Mouse (Mus musculus): ENCODE measurements around the gene Gm8251.
"Not testable (repeated sequence)": the region's sequence is repeated elsewhere in the genome, so short reads cannot be mapped to it uniquely, and the experiment has no call there.

The Gm8251 gene

DNA sequence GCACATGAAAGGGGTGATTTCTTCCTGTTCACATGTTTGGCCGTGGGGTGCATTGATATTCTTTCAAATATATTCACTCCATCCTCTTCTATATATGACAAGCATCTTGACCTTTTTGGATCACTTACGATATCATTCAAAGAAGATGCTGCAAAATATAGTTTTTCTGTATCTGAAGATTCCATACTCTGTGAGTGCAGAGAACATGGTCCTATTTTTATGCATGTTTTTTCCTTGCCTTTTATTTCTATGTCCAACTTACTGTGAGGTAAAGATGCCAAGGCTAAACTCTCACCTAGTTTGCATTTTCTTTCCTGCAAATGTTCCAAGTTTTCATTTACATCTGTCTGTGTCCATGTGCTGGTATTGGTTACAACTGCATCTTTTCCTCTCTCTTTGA lies at the start of gene Gm8251:
Gm8251 (minus strand) TSS at position 101 of the 400 bp plus-strand sequence.
- DNase-seq (ENCODE audit: low spot score in 2 of 2), result no peak

DNA sequence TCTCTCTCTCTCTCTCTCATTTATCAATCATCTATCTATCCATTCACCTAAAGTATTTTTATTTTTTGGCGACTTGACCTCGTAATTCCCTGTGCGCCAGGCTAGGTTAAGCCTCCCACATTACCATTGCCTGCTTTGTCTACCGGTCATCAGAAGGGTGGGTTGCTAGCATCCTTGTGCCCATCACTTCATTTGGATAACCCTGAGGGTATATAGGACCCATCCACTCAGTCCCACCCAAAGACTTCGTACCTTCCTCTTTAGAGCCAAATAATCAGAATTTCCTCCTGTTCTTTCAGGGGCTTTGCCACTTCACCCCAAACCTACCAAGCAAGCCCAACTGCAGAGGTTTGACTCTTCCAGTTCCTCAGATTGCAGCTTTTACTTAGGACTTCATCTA lies 41.2 kb upstream of the Gm8251 start:
- DNase-seq (ENCODE audit: low spot score in 2 of 2), result no peak

DNA sequence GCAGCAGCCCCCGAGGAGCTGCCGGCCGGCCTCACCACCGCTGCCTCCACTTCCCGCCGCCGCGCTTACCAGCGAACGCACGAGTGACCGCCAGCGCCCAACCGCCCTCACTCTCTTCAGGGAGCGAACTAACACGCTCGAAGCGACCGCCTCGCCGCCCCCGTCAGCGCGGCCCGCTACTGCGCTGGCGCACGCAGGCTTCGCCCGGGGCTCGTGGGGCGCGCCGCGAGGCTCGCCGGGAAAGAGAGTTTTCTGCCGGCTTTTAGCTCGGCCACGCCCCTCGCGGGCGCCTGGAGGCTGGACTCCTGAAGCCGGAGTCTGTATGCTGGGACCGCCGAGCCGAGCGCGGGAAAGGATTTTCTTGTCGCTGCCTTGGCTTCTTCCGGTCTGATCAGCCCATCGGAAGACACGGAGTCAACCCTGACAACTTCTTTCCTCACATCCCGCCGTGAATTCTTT lies 40.6 kb upstream of the Gm8251 start, which contains the start of gene Tex30:
Tex30 (minus strand) TSS at position 183 of the 459 bp plus-strand sequence.
- peak; percentile 93 to 94 for DNase-seq (ENCODE audit: low spot score in 2 of 2)

DNA sequence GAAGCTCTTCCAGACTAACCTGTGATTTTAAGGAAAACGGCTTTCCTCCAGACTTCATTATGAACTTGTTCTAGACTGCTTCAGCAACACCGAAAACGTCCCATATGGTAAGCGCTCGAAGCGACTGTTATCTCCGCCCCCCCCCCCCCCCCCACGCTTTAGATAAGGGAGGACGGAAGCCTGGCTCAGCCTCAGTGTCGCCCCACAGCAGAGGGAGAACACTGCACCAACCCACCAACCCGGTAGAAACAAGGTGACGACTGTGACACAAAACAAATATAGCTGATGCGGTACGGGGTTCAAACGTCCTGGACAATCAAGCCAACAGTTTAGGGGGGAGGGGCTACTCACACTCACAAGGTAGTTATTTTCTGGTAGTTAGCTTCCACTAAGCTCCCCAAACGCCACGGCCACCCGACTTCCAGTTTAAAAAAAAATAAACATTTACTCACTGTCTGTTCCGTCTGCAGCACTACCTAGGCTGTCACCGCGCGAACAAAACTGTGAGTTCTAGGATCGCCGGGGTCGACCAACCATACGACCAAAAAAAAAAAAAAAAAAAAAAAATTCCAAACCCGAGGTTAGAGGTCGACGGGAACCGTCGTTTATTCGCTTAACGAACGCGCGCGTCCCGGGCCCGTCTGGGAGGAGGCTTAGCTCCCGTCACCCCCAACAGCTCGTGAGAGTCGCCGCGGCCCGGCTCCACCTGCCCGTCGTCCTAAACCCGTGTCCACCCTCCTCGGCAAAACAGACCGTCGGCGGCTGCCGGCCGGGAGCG lies 39.9 kb upstream of the Gm8251 start:
- peak; percentile 13 to 17 for DNase-seq (ENCODE audit: low spot score in 2 of 2)

DNA sequence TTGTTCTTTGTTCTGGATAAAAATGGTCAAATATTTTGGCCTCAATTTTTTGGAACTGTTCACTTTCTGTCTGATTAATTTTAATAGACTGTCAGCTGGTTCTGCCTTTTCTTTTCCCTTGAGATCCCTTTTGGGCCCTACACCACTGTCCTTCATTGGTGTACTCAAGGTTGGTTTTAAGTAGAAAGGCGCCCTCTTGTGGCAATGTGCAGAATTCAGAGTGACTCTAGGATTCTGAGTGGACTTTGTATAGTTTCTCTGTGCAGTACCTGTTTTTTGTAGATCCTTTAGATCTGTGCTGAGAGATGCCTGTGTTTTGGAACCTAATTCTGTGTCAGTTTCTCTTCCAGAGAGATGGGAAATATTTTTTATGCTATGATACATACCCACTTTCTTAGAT lies 2.9 kb upstream of the Gm8251 start:
- peak; percentile 76 to 80 for DNase-seq (ENCODE audit: low spot score in 2 of 2)

DNA sequence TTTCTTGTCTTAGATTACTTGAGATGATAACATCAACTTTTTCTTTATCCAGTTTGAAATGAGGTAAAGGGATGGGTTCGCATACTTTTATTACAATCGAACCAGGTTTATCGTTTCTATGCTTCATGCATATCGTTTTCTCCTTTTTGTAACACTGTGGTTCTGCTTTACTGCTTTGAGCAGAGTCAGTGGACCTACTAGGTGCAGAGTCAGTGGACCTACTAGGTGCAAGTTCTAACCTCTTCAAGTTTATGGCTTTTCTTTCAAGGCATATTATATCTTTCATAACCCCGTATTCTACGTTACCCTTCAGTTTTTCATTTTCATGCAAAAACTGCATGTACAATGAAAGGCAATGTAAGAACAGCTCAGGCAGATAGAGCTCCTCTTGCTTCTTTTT lies 1.7 kb upstream of the Gm8251 start:
- DNase-seq (ENCODE audit: low spot score in 2 of 2), result no peak

DNA sequence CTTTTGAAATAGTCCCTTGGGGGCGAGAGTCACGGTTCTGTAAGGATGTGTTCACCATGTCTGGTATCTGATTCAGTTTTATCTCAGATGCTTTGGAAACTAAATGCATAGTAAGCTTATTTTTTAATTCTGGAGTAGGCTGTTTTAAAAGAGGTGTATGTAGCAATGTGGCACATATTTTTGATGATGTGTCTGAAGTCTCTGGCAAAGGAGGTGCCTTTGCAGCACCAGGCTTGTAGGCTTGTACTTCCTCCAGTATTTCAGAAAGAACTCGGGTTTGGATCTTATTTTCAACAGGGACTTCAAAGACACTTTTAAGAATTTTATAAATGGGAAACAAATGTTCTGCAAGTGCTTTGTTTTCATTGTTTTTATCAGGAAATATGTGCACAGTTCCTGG lies 3.9 kb downstream of the Gm8251 start:
- no peak for DNase-seq (ENCODE audit: low spot score in 2 of 2)

DNA sequence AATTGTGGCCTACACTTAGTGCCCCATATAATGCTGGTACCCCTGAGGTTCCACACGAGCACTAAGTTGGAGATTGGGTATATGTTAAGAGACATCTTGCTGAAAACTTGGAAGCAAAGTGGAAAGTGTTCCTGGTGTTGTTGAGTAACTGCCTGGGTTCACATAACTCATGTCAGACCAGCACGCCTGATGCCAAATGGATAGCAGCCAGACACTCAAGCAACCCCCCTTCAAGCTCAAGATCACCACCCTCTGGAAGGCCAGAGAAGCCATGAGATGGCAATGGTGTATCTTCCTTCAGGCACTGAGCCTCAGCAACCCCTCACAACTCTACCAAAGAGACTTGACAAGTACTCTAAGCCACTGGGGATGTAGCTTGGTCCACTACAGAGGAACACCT lies 15.2 kb downstream of the Gm8251 start:
- DNase-seq (ENCODE audit: low spot score in 2 of 2), result no peak

DNA sequence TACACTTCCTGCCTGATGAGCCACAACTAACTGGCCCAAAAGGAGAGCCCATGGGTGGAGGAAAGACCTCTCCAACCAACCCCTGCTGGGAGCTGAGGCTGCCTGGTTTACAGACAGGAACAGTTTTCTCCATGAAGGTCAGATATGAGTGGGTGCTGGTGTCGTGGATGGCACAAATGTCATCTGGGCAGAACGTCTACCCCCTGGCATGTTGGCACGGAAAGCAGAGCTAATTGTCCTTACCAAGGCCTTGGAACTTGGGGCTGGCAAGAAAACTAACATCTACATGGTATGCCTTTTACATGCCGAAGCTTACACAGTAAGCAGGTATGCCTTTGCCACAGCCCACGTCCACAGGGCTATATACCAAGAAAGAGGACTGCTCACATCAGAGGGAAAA lies 16.0 kb downstream of the Gm8251 start:
- not testable (repeated sequence) for DNase-seq (ENCODE audit: low spot score in 2 of 2)

DNA sequence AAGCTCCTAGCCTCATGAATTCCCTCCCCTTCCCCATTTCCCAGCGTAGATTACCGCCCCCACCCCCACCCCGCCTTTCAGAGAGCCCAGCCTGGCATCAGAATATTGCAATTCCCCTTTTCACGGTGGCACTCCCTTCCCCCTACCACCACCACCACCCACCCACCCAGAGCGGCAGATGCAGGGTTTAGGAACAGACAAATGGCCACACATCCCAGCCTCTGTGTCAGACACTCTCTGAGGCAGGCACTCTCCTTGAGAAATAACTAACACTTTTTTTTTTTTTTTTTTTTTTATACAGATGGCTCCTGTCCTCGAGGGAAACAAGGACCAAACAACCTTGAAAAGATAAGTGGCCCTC lies 19.2 kb downstream of the Gm8251 start:
- DNase-seq (ENCODE audit: low spot score in 2 of 2), result no peak

DNA sequence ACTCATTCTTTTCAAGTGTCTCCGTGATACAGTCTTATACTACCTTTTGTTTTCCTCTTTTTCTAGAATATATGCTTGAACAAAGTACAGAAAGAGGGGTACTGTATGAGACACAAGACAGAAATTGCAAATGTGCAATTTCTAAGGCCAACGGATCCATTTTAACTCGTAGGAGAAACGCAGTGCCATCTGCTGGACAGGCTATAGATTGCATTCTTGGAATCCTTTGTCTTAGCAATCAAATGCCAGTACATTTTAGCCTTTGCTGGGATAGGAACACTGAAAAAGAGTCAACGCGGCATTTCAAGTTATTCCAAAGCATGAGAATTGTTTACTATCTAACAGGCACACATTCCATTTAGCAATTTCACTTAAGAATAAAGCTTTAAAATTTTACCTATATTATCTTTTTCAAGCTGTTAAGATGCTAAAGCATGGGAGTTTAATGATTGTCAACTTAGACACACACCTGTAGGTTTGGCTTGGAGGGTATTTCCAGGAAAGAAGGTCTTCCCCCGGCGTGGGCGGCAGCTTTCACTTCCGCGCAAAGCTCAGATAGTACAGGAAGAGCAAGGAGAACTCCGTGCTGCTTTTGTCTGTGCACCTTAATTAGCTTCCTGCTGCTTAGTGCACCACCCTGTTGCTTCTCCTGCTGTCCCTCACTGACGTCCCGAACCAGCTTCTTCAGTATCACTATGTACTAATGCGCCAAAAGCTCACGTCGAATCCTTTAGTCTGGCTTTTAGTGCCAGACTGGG lies 19.8 kb downstream of the Gm8251 start:
- DNase-seq (ENCODE audit: low spot score in 2 of 2), result peak; percentile 56 to 73

DNA sequence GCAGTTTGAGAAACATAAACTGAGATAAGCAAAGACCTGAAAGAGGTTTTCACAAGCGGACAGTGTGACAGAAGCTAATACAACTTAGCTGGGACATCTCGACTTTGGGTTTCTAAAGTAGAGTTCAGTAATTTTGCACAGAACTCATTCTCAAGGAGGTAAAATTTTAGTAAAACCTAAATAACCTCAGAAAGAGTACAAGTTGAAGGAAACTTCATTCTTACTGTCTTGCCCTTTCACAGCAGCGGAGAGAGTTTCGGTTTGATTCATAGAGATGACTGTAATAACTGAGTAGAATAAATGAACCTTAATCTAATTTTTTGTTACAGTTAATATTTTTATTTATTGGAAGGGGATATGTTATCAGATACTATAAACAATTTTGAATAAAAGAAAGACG lies 28.8 kb downstream of the Gm8251 start:
- DNase-seq (ENCODE audit: low spot score in 2 of 2), result no peak

DNA sequence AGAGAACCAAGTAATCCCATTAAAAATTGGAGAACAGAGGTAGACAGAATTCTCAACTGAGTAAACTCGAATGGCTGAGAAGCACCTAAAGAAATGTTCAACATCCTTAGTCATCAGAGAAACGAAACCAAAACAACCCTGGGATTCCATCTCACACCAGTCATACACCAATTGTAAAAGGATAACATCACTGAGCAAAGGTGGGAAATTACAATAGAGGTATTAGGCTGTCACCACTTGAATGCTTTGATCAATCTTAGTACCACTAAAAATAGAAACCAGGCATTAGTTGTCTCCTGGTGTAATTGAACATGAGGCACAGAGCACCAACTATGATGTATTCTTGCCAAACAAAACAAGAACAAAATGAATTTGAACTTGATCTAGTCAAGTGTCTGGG lies 29.5 kb downstream of the Gm8251 start:
- no peak for DNase-seq (ENCODE audit: low spot score in 2 of 2)

DNA sequence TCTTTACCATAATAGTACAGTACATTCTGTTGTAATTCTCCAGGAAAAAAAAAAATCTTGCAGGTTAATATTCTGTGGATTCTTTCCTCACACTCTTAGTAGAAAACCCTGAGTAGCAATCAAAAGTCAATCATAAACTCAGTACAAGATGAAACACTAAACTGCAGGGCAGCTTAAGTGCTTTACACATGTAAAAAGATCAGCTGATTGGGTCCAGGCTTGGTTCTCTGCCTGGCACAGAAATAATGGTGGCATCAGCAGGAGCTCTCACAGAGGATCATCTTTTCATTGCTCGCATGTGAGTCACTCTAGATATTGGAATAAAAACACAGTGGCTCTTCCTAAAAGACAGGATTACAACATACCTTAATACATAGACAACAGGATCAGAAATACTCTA lies 34.1 kb downstream of the Gm8251 start:
- no peak for DNase-seq (ENCODE audit: low spot score in 2 of 2)

DNA sequence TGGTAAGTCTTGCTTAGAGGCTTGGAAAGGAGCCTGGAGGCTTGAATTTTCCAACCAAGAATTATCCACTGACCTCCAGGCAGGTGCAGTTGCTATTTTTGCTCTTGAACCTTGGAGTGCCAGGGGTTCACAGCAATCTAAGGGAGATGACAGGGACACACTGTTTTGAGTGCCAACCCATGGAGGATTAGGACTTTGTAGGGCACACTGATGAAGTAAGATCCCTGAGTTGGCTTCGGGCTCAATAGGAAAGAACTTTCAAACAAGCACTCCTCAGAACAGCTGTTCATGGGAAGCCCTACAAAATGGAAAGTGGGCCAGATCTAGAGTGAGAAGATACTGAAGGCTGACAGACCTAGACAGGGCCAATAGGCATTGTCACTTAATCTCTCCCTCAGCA lies 39.1 kb downstream of the Gm8251 start:
- no peak for DNase-seq (ENCODE audit: low spot score in 2 of 2)

DNA sequence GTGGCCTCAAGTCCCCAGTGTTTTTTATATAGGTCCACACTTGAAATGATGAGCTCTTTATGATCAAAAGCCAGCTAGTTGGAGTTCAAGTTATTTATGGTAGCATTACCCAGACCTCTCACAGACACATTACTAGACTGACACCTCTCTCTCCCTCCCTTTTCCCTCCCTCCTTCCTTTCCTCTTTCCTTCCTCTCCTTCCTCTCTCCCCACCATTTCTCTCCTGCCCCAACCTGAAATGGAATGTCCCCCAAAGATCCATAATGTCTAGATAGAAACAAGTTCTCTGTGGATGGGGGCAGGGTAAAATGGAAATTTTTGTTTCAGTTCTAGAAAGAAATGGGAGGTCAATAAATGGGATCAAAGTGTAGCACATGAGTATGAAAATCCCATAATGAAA lies 41.8 kb downstream of the Gm8251 start, which contains the start of gene Mettl21c:
Mettl21c (minus strand) TSS at position 101 of the 400 bp plus-strand sequence.
- no peak for DNase-seq (ENCODE audit: low spot score in 2 of 2)

DNA sequence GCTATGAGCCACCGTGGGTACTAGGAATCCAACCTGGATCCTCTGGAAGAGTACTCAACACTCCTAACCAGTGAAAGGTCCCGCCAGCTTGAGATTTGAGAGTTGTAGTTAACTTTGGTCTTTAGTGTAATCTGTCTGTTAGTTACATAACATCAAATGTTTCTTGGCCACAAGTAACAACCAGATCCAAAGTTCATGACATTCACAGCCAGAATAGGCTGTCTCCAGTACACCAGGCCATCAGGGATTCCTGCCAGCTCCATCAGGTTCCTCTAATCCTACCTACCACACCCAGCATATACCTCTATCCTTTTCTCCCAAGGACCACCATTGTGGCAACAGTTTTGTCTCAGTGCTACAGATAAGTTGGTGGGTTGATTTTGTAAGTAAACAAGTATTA lies 46.2 kb downstream of the Gm8251 start:
- DNase-seq (ENCODE audit: low spot score in 2 of 2), result no peak

Data from right cerebral cortex, adult 2 months (tissue).